Mouse (Mus musculus): ENCODE measurements around the gene Rps6kb2. TPM values are rescaled to one million over a fixed set of nuclear protein-coding genes. Genes with fewer than 3 reads are reported as not detected.
"Not testable (repeated sequence)": the region's sequence is repeated elsewhere in the genome, so short reads cannot be mapped to it uniquely, and the experiment has no call there.

The Rps6kb2 gene
- polyA plus RNA-seq, 1 experiment from 2014 or later, result 35.1 TPM

DNA sequence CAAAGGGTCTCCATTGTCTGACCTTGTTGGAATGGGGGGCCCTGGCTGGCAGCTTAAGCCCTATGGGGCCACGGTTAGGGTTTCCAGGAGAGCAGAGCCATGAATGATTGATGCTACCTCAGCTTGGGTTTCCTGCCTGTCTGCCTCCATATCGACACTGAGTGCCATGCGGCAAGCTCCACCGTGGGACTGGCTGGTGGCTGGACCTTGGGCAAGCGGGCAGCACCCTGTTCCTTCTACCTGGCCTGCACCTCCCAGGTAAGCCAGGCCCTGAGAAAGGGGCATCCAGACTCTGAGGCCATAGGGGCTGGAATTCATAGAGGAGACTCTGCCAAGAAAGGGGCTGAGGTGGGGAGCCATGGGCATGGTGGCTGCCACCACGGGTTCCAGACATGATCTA is 23.0 kb downstream of the Rps6kb2 start:
- no peak for TF ChIP-seq CTCF (IDR thresholded peaks at IDR 0.05; ENCODE audit: low read depth)
- no peak overlapping the region for H3K27ac ChIP-seq (ENCODE audit: low read depth, low read length)
- H3K27me3 ChIP-seq (replicated peaks; ENCODE audit: control insufficient read depth, insufficient read depth, low read length), result no peaks in the 10 kb centered on the region
- H3K4me3 ChIP-seq (ENCODE audit: low read depth, low read length), result no peak overlapping the region
- no peaks in the 10 kb centered on the region for H3K9me3 ChIP-seq (ENCODE audit: control insufficient read depth)
- WGBS, result 78% methylated on average over 6 of the region's 6 CpGs
- H3K4me2 ChIP-seq (replicated peaks; ENCODE audit: low read depth), result no peak overlapping the region
- no peak for ATAC-seq
- no peaks in the 10 kb centered on the region for H3K4me1 ChIP-seq (replicated peaks; ENCODE audit: control insufficient read depth, insufficient read depth, low read length)
- H3K36me3 ChIP-seq (ENCODE audit: control insufficient read depth, insufficient read depth), result no peaks in the 10 kb centered on the region
- no peak overlapping the region for H3K9ac ChIP-seq (ENCODE audit: low read depth, low read length)

DNA sequence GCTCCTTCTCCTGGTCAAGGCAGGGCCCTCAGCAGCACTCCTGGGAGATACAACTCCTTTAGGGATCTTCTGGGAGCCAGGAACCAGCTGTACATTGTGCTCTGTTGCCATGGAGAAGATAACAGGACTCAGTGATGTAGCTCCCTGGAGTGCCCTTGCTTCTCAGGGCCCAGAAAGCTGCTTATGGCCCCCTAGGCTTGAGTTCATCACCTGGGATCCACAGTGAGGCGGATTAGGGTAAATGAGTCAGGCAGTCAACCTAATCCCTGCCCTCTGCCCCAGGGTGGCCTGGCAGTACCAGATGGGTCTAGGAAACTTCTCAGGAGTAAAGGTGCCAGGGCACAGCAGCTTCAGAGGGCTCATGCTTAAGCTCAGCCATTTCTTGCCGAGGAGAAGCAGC is 23.7 kb downstream of the Rps6kb2 start, which contains the start of gene Gpr152:
TSS of gene Gpr152 (plus strand) at position 342 of the 400 bp plus-strand sequence.
- Histone ChIP-seq H3K27me3 (replicated peaks; ENCODE audit: control insufficient read depth, insufficient read depth, low read length) (no peaks in the 10 kb centered on the region), H3K4me1 (replicated peaks; ENCODE audit: control insufficient read depth, insufficient read depth, low read length) (no peaks in the 10 kb centered on the region), H3K4me3 (ENCODE audit: low read depth, low read length) (no peak within 1 kb of the TSS), H3K27ac (ENCODE audit: low read depth, low read length) (no peak within 1 kb of the TSS), H3K9me3 (ENCODE audit: control insufficient read depth) (no peaks in the 10 kb centered on the region), H3K4me2 (replicated peaks; ENCODE audit: low read depth) (no peak within 1 kb of the TSS), H3K9ac (ENCODE audit: low read depth, low read length) (no peak within 1 kb of the TSS), H3K36me3 (ENCODE audit: control insufficient read depth, insufficient read depth) (no peaks in the 10 kb centered on the region)
- ATAC-seq, result no peak
- TF ChIP-seq CTCF (IDR thresholded peaks at IDR 0.05; ENCODE audit: low read depth), result no peak
- 86% methylated on average over 2 of the region's 2 CpGs for WGBS

- no peak overlapping the region for H3K27ac ChIP-seq (ENCODE audit: low read depth, low read length)
- no peak overlapping the region for H3K9ac ChIP-seq (ENCODE audit: low read depth, low read length)
- no peak for ATAC-seq
- no peak for TF ChIP-seq CTCF (IDR thresholded peaks at IDR 0.05; ENCODE audit: low read depth)
- no peaks in the 10 kb centered on the region for H3K9me3 ChIP-seq (ENCODE audit: control insufficient read depth)
- H3K36me3 ChIP-seq (ENCODE audit: control insufficient read depth, insufficient read depth), result peaks cover 2% of the 10 kb centered on the region; the same call in 1 of the 2 replicates
- no peak overlapping the region for H3K4me3 ChIP-seq (ENCODE audit: low read depth, low read length)
- no peaks in the 10 kb centered on the region for H3K27me3 ChIP-seq (replicated peaks; ENCODE audit: control insufficient read depth, insufficient read depth, low read length)
- WGBS, result 71% methylated on average over 5 of the region's 5 CpGs
- no peaks in the 10 kb centered on the region for H3K4me1 ChIP-seq (replicated peaks; ENCODE audit: control insufficient read depth, insufficient read depth, low read length)
- H3K4me2 ChIP-seq (replicated peaks; ENCODE audit: low read depth), result no peak overlapping the region
Observed at GRCm38 (mm10) chr19:4137913-4138312, 25.2 kb downstream of the Rps6kb2 start.

GRCm38 (mm10) chr19:4136463-4136862 is 26.7 kb downstream of the Rps6kb2 start:
- no peak for ATAC-seq
- no peak overlapping the region for H3K4me2 ChIP-seq (replicated peaks; ENCODE audit: low read depth)
- WGBS, result 87% methylated on average over 5 of the region's 5 CpGs
- no peak overlapping the region for H3K27ac ChIP-seq (ENCODE audit: low read depth, low read length)
- peaks cover 17% of the 10 kb centered on the region for H3K36me3 ChIP-seq (ENCODE audit: control insufficient read depth, insufficient read depth)
- no peaks in the 10 kb centered on the region for H3K9me3 ChIP-seq (ENCODE audit: control insufficient read depth)
- H3K4me1 ChIP-seq (replicated peaks; ENCODE audit: control insufficient read depth, insufficient read depth, low read length), result no peaks in the 10 kb centered on the region
- no peak overlapping the region for H3K4me3 ChIP-seq (ENCODE audit: low read depth, low read length)
- TF ChIP-seq CTCF (IDR thresholded peaks at IDR 0.05; ENCODE audit: low read depth), result no peak
- H3K27me3 ChIP-seq (replicated peaks; ENCODE audit: control insufficient read depth, insufficient read depth, low read length), result no peaks in the 10 kb centered on the region
- H3K9ac ChIP-seq (ENCODE audit: low read depth, low read length), result no peak overlapping the region

DNA sequence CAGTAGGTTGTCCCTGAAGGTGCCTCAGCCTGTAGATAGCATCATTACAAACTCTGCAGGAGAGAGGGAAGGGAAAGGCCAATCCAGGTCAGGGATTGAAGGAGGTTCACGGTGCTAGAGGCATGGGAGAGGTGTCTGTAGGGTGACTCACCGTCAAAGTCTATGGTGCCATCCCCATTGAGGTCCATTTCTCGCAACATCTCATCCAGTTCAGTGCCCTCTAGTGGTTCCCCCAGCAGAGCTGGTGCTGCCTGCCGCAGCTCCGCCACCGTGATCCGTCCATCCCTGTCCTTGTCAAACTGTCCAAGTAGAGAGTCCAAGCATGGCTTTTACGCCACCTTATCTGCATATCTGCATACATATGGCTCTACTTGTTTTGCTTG is 27.2 kb downstream of the Rps6kb2 start:
- not testable (repeated sequence) for H3K27me3 ChIP-seq (replicated peaks; ENCODE audit: control insufficient read depth, insufficient read depth, low read length); H3K4me3 ChIP-seq (ENCODE audit: low read depth, low read length); H3K27ac ChIP-seq (ENCODE audit: low read depth, low read length); H3K4me1 ChIP-seq (replicated peaks; ENCODE audit: control insufficient read depth, insufficient read depth, low read length); H3K9ac ChIP-seq (ENCODE audit: low read depth, low read length); H3K4me2 ChIP-seq (replicated peaks; ENCODE audit: low read depth); H3K9me3 ChIP-seq (ENCODE audit: control insufficient read depth)
- H3K36me3 ChIP-seq (ENCODE audit: control insufficient read depth, insufficient read depth), result peaks cover 22% of the 10 kb centered on the region
- 17% methylated on average over 8 of the region's 8 CpGs for WGBS
- ATAC-seq, result peak; percentile 66
- TF ChIP-seq CTCF (IDR thresholded peaks at IDR 0.05; ENCODE audit: low read depth), result peak; percentile 70

GRCm38 (mm10) chr19:4135229-4135962 is 27.8 kb downstream of the Rps6kb2 start:
- not testable (repeated sequence) for H3K27me3 ChIP-seq (replicated peaks; ENCODE audit: control insufficient read depth, insufficient read depth, low read length); H3K9ac ChIP-seq (ENCODE audit: low read depth, low read length); H3K9me3 ChIP-seq (ENCODE audit: control insufficient read depth); H3K4me3 ChIP-seq (ENCODE audit: low read depth, low read length); H3K4me2 ChIP-seq (replicated peaks; ENCODE audit: low read depth); H3K4me1 ChIP-seq (replicated peaks; ENCODE audit: control insufficient read depth, insufficient read depth, low read length); H3K27ac ChIP-seq (ENCODE audit: low read depth, low read length); ATAC-seq
- WGBS, result 81% methylated on average over 6 of the region's 6 CpGs
- peaks cover 23% of the 10 kb centered on the region for H3K36me3 ChIP-seq (ENCODE audit: control insufficient read depth, insufficient read depth)

Data from intestine, postnatal 0 days (tissue).